Mouse (Mus musculus) embryonic facial prominence, embryonic 14.5 days (tissue): Measurements from ENCODE around the gene Col8a1. TPM values are rescaled to one million over a fixed set of nuclear protein-coding genes. Genes with fewer than 3 reads are reported as not detected.

Source experiments
- ATAC-seq: fragments of 200-750 bp; cut with Nextera tagmentation; 2 replicates; pipeline ENCODE4 v1.8.0; 2017; ENCODE audit warnings: low read depth, moderate number of reproducible peaks, moderate TSS enrichment
- DNase-seq: peaks from one replicate; pipeline ENCODE4 v3.0.0-alpha.2; 2015; ENCODE audit warnings: low spot score
- H3K27ac ChIP-seq: fragments of 300-500 bp; sonication (generic); replicated peaks from 2 replicates; pipeline ENCODE4 v1.5.1; 2014; ENCODE audit warnings: low read depth, mild to moderate bottlenecking, low read length, moderate library complexity
- H3K27me3 ChIP-seq: fragments of 300-500 bp; sonication (generic); replicated peaks from 2 replicates; pipeline ENCODE4 v1.6.1; 2014; ENCODE audit warnings: low read length; ENCODE audit not compliant: control insufficient read depth, insufficient read depth
- H3K36me3 ChIP-seq: fragments of 300-500 bp; sonication (generic); 2 replicates; pipeline ENCODE4 v1.6.1; 2014; ENCODE audit warnings: low read length, mixed read lengths; ENCODE audit not compliant: control insufficient read depth, insufficient read depth
- H3K4me1 ChIP-seq: fragments of 300-500 bp; sonication (generic); 2 replicates; pipeline ENCODE4 v1.6.1; 2014; ENCODE audit warnings: antibody characterized with exemption, low read length; ENCODE audit not compliant: control insufficient read depth, insufficient read depth
- H3K4me2 ChIP-seq: fragments of 300-500 bp; sonication (generic); 2 replicates; pipeline ENCODE4 v1.6.1; 2014; ENCODE audit warnings: low read depth, mild to moderate bottlenecking, low read length, moderate library complexity, mixed read lengths
- H3K4me3 ChIP-seq: fragments of 300-500 bp; sonication (generic); 2 replicates; pipeline ENCODE4 v1.5.1; 2014; ENCODE audit warnings: low read depth, mild to moderate bottlenecking, low read length
- H3K9ac ChIP-seq: fragments of 300-500 bp; sonication (generic); 2 replicates; pipeline ENCODE4 v1.6.1; 2014; ENCODE audit warnings: low read depth, mild to moderate bottlenecking, low read length, moderate library complexity, mixed read lengths
- H3K9me3 ChIP-seq: fragments of 300-500 bp; sonication (generic); 2 replicates; pipeline ENCODE4 v1.6.1; 2016; ENCODE audit warnings: low read length; ENCODE audit not compliant: control insufficient read depth
- WGBS: fragments of 180-500 bp; shearing (Covaris S2); extraction: QIAGEN DNeasy Blood & Tissue Kit; methylation state at CpG from one replicate; pipeline ENCODE4 v1.1.7; 2014; 5-methylcytosine and 5-hydroxymethylcytosine counted together
- polyA plus RNA-seq: library from polyadenylated mRNA; unstranded; fragments of >200 nt; fragmentation: Nextera tagmentation; extraction: Ambion mirVana; gene quantifications from 2 replicates; pipeline ENCODE4 v1.2.1, GENCODE M21; 2014

Col8a1 gene
- polyA plus RNA-seq, 1 experiment from 2014 or later: 45.0 TPM

GRCm38 (mm10) chr16:57662661-57663060, 91.9 kb downstream of the Col8a1 start:
- WGBS: 49% methylated on average over 3 of the region's 3 CpGs

GRCm38 (mm10) chr16:57649888-57650287, 104.6 kb downstream of the Col8a1 start:
- Histone ChIP-seq H3K4me3 (no peak overlapping the region), H3K9ac (no peak overlapping the region), H3K27me3 (no peaks in the 10 kb centered on the region), H3K36me3 (no peaks in the 10 kb centered on the region), H3K27ac (no peak overlapping the region), H3K4me1 (no peaks in the 10 kb centered on the region), H3K4me2 (no peak overlapping the region), H3K9me3 (no peaks in the 10 kb centered on the region)
- WGBS: 56% methylated on average over 2 of the region's 2 CpGs
- ATAC-seq (no peak), DNase-seq (no peak)

More at GRCm38 (mm10) chr16:57662661-57663060, 91.9 kb downstream of the Col8a1 start:
- no peak for ATAC-seq
- Histone ChIP-seq H3K4me3 (no peak overlapping the region), H3K27ac (no peak overlapping the region), H3K4me1 (no peaks in the 10 kb centered on the region), H3K4me2 (no peak overlapping the region), H3K9me3 (no peaks in the 10 kb centered on the region), H3K27me3 (no peaks in the 10 kb centered on the region), H3K36me3 (no peaks in the 10 kb centered on the region), H3K9ac (no peak overlapping the region)
- no peak for DNase-seq

- 47% methylated on average over 10 of the region's 10 CpGs for WGBS
Observed at GRCm38 (mm10) chr16:57641346-57641885, 113.1 kb downstream of the Col8a1 start.

GRCm38 (mm10) chr16:57634766-57635165, 119.8 kb downstream of the Col8a1 start:
- Histone ChIP-seq H3K27ac (no peak overlapping the region), H3K4me3 (no peak overlapping the region), H3K27me3 (no peaks in the 10 kb centered on the region), H3K9me3 (no peaks in the 10 kb centered on the region), H3K4me1 (no peaks in the 10 kb centered on the region), H3K36me3 (no peaks in the 10 kb centered on the region), H3K9ac (no peak overlapping the region), H3K4me2 (no peak overlapping the region)
- ATAC-seq (no peak), DNase-seq (no peak)
- WGBS: 66% methylated on average over 5 of the region's 5 CpGs

More at GRCm38 (mm10) chr16:57641346-57641885, 113.1 kb downstream of the Col8a1 start:
- Histone ChIP-seq H3K4me2 (no peak overlapping the region), H3K4me1 (no peaks in the 10 kb centered on the region), H3K36me3 (no peaks in the 10 kb centered on the region), H3K27me3 (no peaks in the 10 kb centered on the region), H3K9ac (no peak overlapping the region), H3K9me3 (no peaks in the 10 kb centered on the region), H3K27ac (peak overlapping the region; percentile 15; the same call in 1 of the 2 replicates), H3K4me3 (no peak overlapping the region)
- no peak for ATAC-seq
- peak; percentile 31 for DNase-seq

GRCm38 (mm10) chr16:57634191-57634590, 120.3 kb downstream of the Col8a1 start:
- H3K9me3 ChIP-seq: no peaks in the 10 kb centered on the region
- H3K4me1 ChIP-seq: no peaks in the 10 kb centered on the region
- no peak overlapping the region for H3K4me2 ChIP-seq
- WGBS: 7% methylated on average over 6 of the region's 6 CpGs
- no peak overlapping the region for H3K9ac ChIP-seq
- DNase-seq (peak; percentile 81), ATAC-seq (0 out of 2 replicates have a peak, but pooled peaks have one; percentile 65)
- H3K4me3 ChIP-seq: no peak overlapping the region
- no peaks in the 10 kb centered on the region for H3K27me3 ChIP-seq
- no peaks in the 10 kb centered on the region for H3K36me3 ChIP-seq
- no peak overlapping the region for H3K27ac ChIP-seq

GRCm38 (mm10) chr16:57611768-57612167, 142.8 kb downstream of the Col8a1 start:
- H3K27me3 ChIP-seq: no peaks in the 10 kb centered on the region
- ATAC-seq: no peak
- no peak overlapping the region for H3K4me3 ChIP-seq
- no peaks in the 10 kb centered on the region for H3K4me1 ChIP-seq
- H3K9ac ChIP-seq: no peak overlapping the region
- DNase-seq: peak; percentile 47
- 4% methylated on average over 1 of the region's 1 CpGs for WGBS
- H3K4me2 ChIP-seq: no peak overlapping the region
- H3K27ac ChIP-seq: no peak overlapping the region
- H3K36me3 ChIP-seq: no peaks in the 10 kb centered on the region
- no peaks in the 10 kb centered on the region for H3K9me3 ChIP-seq

- H3K9ac ChIP-seq: peak within 1 kb of the TSS; percentile 70
- WGBS: under 1% methylated on average over 59 of the region's 64 CpGs
- H3K27ac ChIP-seq: peak within 1 kb of the TSS; percentile 83
- DNase-seq (peak; percentile 90), ATAC-seq (peak; percentile 94)
- peak within 1 kb of the TSS; percentile 75 for H3K4me3 ChIP-seq
- H3K4me1 ChIP-seq: no peaks in the 10 kb centered on the region
- peak within 1 kb of the TSS; percentile 64 for H3K4me2 ChIP-seq
- no peaks in the 10 kb centered on the region for H3K9me3 ChIP-seq
- no peaks in the 10 kb centered on the region for H3K36me3 ChIP-seq
- H3K27me3 ChIP-seq: no peaks in the 10 kb centered on the region
Observed at GRCm38 (mm10) chr16:57606444-57607227, 147.9 kb downstream of the Col8a1 start, which contains the start of gene Cmss1. Gene Cmss1 (minus strand): TSS chr16:57606864.

- Histone ChIP-seq H3K9me3 (no peaks in the 10 kb centered on the region), H3K4me3 (no peak overlapping the region), H3K4me2 (no peak overlapping the region), H3K27me3 (no peaks in the 10 kb centered on the region), H3K36me3 (no peaks in the 10 kb centered on the region), H3K27ac (no peak overlapping the region), H3K4me1 (no peaks in the 10 kb centered on the region), H3K9ac (no peak overlapping the region)
- no peak for DNase-seq
- no peak for ATAC-seq
Observed at GRCm38 (mm10) chr16:57601031-57601430, 153.5 kb downstream of the Col8a1 start.
